Mouse (Mus musculus): ENCODE measurements around the gene Bpnt1. TPM values are rescaled to one million over a fixed set of nuclear protein-coding genes. Genes with fewer than 3 reads are reported as not detected.

Gene Bpnt1
- 79.7 TPM in 2 replicates for polyA plus RNA-seq (2012; ENCODE audit: insufficient read depth, insufficient read length, missing spikeins)

GRCm38 (mm10) chr1:185331983-185332430 is at the start of gene Bpnt1:
Gene Bpnt1 (plus strand): TSS chr1:185332149.
- Histone ChIP-seq H3K27ac (replicated peaks; ENCODE audit: low read depth, low read length) (peak within 1 kb of the TSS; percentile 95), H3K4me1 (ENCODE audit: control insufficient read depth, insufficient read depth, insufficient read length, low read length) (peaks cover 5% of the 10 kb centered on the region; the same call in 1 of the 2 replicates), H3K4me3 (ENCODE audit: insufficient read depth, low read depth, low read length) (peak within 1 kb of the TSS; percentile 98)

GRCm38 (mm10) chr1:185282846-185283245 is 49.1 kb upstream of the Bpnt1 start:
- H3K4me1 ChIP-seq (ENCODE audit: control insufficient read depth, insufficient read depth, insufficient read length, low read length) = peaks cover 7% of the 10 kb centered on the region; the same call in 1 of the 2 replicates
- H3K27ac ChIP-seq (replicated peaks; ENCODE audit: low read depth, low read length) = no peak overlapping the region
- H3K4me3 ChIP-seq (ENCODE audit: insufficient read depth, low read depth, low read length) = no peak overlapping the region

- Histone ChIP-seq H3K27ac (replicated peaks; ENCODE audit: low read depth, low read length) (no peak overlapping the region), H3K4me3 (ENCODE audit: insufficient read depth, low read depth, low read length) (no peak overlapping the region), H3K4me1 (ENCODE audit: control insufficient read depth, insufficient read depth, insufficient read length, low read length) (peaks cover 7% of the 10 kb centered on the region; the same call in 1 of the 2 replicates)
Measured at GRCm38 (mm10) chr1:185283247-185283646, 48.7 kb upstream of the Bpnt1 start.

GRCm38 (mm10) chr1:185284740-185285139 is 47.2 kb upstream of the Bpnt1 start:
- Histone ChIP-seq H3K4me3 (ENCODE audit: insufficient read depth, low read depth, low read length) (no peak overlapping the region), H3K27ac (replicated peaks; ENCODE audit: low read depth, low read length) (0 out of 2 replicates have a peak overlapping the region, but pooled peaks have one; percentile 21), H3K4me1 (ENCODE audit: control insufficient read depth, insufficient read depth, insufficient read length, low read length) (peaks cover 7% of the 10 kb centered on the region; the same call in 1 of the 2 replicates)

- Histone ChIP-seq H3K4me1 (ENCODE audit: control insufficient read depth, insufficient read depth, insufficient read length, low read length) (peaks cover 7% of the 10 kb centered on the region; the same call in 1 of the 2 replicates), H3K27ac (replicated peaks; ENCODE audit: low read depth, low read length) (0 out of 2 replicates have a peak overlapping the region, but pooled peaks have one; percentile 21), H3K4me3 (ENCODE audit: insufficient read depth, low read depth, low read length) (no peak overlapping the region)
Measured at GRCm38 (mm10) chr1:185285171-185285570, 46.8 kb upstream of the Bpnt1 start.

GRCm38 (mm10) chr1:185287066-185287465 is 44.9 kb upstream of the Bpnt1 start:
- peaks cover 7% of the 10 kb centered on the region; the same call in 1 of the 2 replicates for H3K4me1 ChIP-seq (ENCODE audit: control insufficient read depth, insufficient read depth, insufficient read length, low read length)
- no peak overlapping the region for H3K27ac ChIP-seq (replicated peaks; ENCODE audit: low read depth, low read length)
- no peak overlapping the region for H3K4me3 ChIP-seq (ENCODE audit: insufficient read depth, low read depth, low read length)

GRCm38 (mm10) chr1:185289231-185289630 is 42.7 kb upstream of the Bpnt1 start:
- H3K27ac ChIP-seq (replicated peaks; ENCODE audit: low read depth, low read length) = peak overlapping the region; percentile 43; the same call in 1 of the 2 replicates
- H3K4me1 ChIP-seq (ENCODE audit: control insufficient read depth, insufficient read depth, insufficient read length, low read length) = peaks cover 7% of the 10 kb centered on the region; the same call in 1 of the 2 replicates
- no peak overlapping the region for H3K4me3 ChIP-seq (ENCODE audit: insufficient read depth, low read depth, low read length)

- H3K4me3 ChIP-seq (ENCODE audit: insufficient read depth, low read depth, low read length) = no peak overlapping the region
- H3K4me1 ChIP-seq (ENCODE audit: control insufficient read depth, insufficient read depth, insufficient read length, low read length) = peaks cover 3% of the 10 kb centered on the region; the same call in 1 of the 2 replicates
- no peak overlapping the region for H3K27ac ChIP-seq (replicated peaks; ENCODE audit: low read depth, low read length)
Measured at GRCm38 (mm10) chr1:185291336-185291735, 40.6 kb upstream of the Bpnt1 start.

GRCm38 (mm10) chr1:185292646-185293360 is 39.1 kb upstream of the Bpnt1 start:
- no peaks in the 10 kb centered on the region for H3K4me1 ChIP-seq (ENCODE audit: control insufficient read depth, insufficient read depth, insufficient read length, low read length)
- H3K4me3 ChIP-seq (ENCODE audit: insufficient read depth, low read depth, low read length) = no peak overlapping the region
- H3K27ac ChIP-seq (replicated peaks; ENCODE audit: low read depth, low read length) = no peak overlapping the region

GRCm38 (mm10) chr1:185296850-185297249 is 35.1 kb upstream of the Bpnt1 start:
- Histone ChIP-seq H3K4me1 (ENCODE audit: control insufficient read depth, insufficient read depth, insufficient read length, low read length) (peaks cover 3% of the 10 kb centered on the region; the same call in 1 of the 2 replicates), H3K4me3 (ENCODE audit: insufficient read depth, low read depth, low read length) (no peak overlapping the region), H3K27ac (replicated peaks; ENCODE audit: low read depth, low read length) (no peak overlapping the region)

- Histone ChIP-seq H3K4me3 (ENCODE audit: insufficient read depth, low read depth, low read length) (no peak overlapping the region), H3K27ac (replicated peaks; ENCODE audit: low read depth, low read length) (peak overlapping the region; percentile 90), H3K4me1 (ENCODE audit: control insufficient read depth, insufficient read depth, insufficient read length, low read length) (peaks cover 3% of the 10 kb centered on the region; the same call in 1 of the 2 replicates)
Measured at GRCm38 (mm10) chr1:185298496-185298895, 33.5 kb upstream of the Bpnt1 start.

GRCm38 (mm10) chr1:185302816-185303215 is 29.1 kb upstream of the Bpnt1 start:
- H3K4me1 ChIP-seq (ENCODE audit: control insufficient read depth, insufficient read depth, insufficient read length, low read length) = peaks cover 3% of the 10 kb centered on the region; the same call in 1 of the 2 replicates
- no peak overlapping the region for H3K27ac ChIP-seq (replicated peaks; ENCODE audit: low read depth, low read length)
- H3K4me3 ChIP-seq (ENCODE audit: insufficient read depth, low read depth, low read length) = no peak overlapping the region

- Histone ChIP-seq H3K4me1 (ENCODE audit: control insufficient read depth, insufficient read depth, insufficient read length, low read length) (no peaks in the 10 kb centered on the region; the same call in 1 of the 2 replicates), H3K4me3 (ENCODE audit: insufficient read depth, low read depth, low read length) (no peak overlapping the region), H3K27ac (replicated peaks; ENCODE audit: low read depth, low read length) (no peak overlapping the region)
Measured at GRCm38 (mm10) chr1:185306836-185307235, 25.1 kb upstream of the Bpnt1 start.

GRCm38 (mm10) chr1:185307645-185308044 is 24.3 kb upstream of the Bpnt1 start:
- Histone ChIP-seq H3K27ac (replicated peaks; ENCODE audit: low read depth, low read length) (no peak overlapping the region), H3K4me3 (ENCODE audit: insufficient read depth, low read depth, low read length) (no peak overlapping the region), H3K4me1 (ENCODE audit: control insufficient read depth, insufficient read depth, insufficient read length, low read length) (no peaks in the 10 kb centered on the region; the same call in 1 of the 2 replicates)

GRCm38 (mm10) chr1:185308334-185308733 is 23.6 kb upstream of the Bpnt1 start:
- no peak overlapping the region for H3K4me3 ChIP-seq (ENCODE audit: insufficient read depth, low read depth, low read length)
- peak overlapping the region; percentile 83 for H3K27ac ChIP-seq (replicated peaks; ENCODE audit: low read depth, low read length)
- H3K4me1 ChIP-seq (ENCODE audit: control insufficient read depth, insufficient read depth, insufficient read length, low read length) = no peaks in the 10 kb centered on the region; the same call in 1 of the 2 replicates
